Mouse (Mus musculus) CH12.LX (cell line): ENCODE results near the gene Gatd1.

Experiments used
- BHLHE40 ChIP-seq: IDR thresholded peaks from 2 replicates; pipeline ENCODE4 v1.6.1; 2011; ENCODE audit warnings: mild to moderate bottlenecking, low read depth, low read length, improper control_type of control experiment
- CTCF ChIP-seq, 2 experiments: IDR thresholded peaks in 1 of 2; conservative IDR thresholded peaks in 1 of 2; 2 replicates each; pipeline ENCODE4 v1.5.1; 2011 to 2012; ENCODE audit warnings: low read depth in 2 of 2, low read length in 2 of 2, improper control_type of control experiment in 1 of 2, inconsistent platforms in 1 of 2, mild to moderate bottlenecking in 1 of 2, moderate library complexity in 1 of 2
- MAZ ChIP-seq: IDR thresholded peaks from 2 replicates; pipeline ENCODE4 v1.6.1; 2012; ENCODE audit warnings: low read depth, mild to moderate bottlenecking, inconsistent platforms, low read length, improper control_type of control experiment, moderate library complexity
- PAX5 ChIP-seq: IDR thresholded peaks from 2 replicates; pipeline ENCODE4 v1.6.1; 2012; ENCODE audit warnings: low read length, inconsistent platforms, mixed read lengths
- POLR2A ChIP-seq: IDR thresholded peaks from 2 replicates; pipeline ENCODE4 v1.6.1; 2011; ENCODE audit warnings: low read depth, mild to moderate bottlenecking, improper control_type of control experiment, low read length
- RCOR1 ChIP-seq: conservative IDR thresholded peaks from 2 replicates; pipeline ENCODE4 v1.6.1; 2012; ENCODE audit warnings: low read depth, mild to moderate bottlenecking, inconsistent platforms, low read length, improper control_type of control experiment
- TCF12 ChIP-seq: IDR thresholded peaks from 2 replicates; pipeline ENCODE4 v1.6.1; 2014; ENCODE audit warnings: low read depth, mild to moderate bottlenecking, inconsistent platforms, low read length, improper control_type of control experiment
- USF1 ChIP-seq: IDR thresholded peaks from 2 replicates; pipeline ENCODE4 v1.6.1; 2014; ENCODE audit warnings: low read depth, mild to moderate bottlenecking, inconsistent platforms, low read length, improper control_type of control experiment

GRCm38 (mm10) chr7:141363106-141363751 lies 50.7 kb downstream of the Gatd1 start:
- TF ChIP-seq MAZ: no peak
- TF ChIP-seq USF1: no peak
- TF ChIP-seq POLR2A: no peak
- TF ChIP-seq RCOR1: no peak
- peak; percentile 77 to 92 for TF ChIP-seq CTCF (conservative IDR thresholded peaks at IDR 0.05 in 1 of 2, IDR thresholded peaks at IDR 0.05 in 1 of 2; ENCODE audit: low read depth in 2 of 2, low read length in 2 of 2)
- TF ChIP-seq PAX5: no peak
- no peak for TF ChIP-seq TCF12
- no peak for TF ChIP-seq BHLHE40
